Mouse (Mus musculus) CD4-positive, CD25-positive, alpha-beta regulatory T cell, adult 9 weeks (primary cell): ENCODE data around the gene Zfp108. TPM values are rescaled to one million over a fixed set of nuclear protein-coding genes. Genes with fewer than 3 reads are reported as not detected.

ENCODE experiments used
- polyA plus RNA-seq: library from polyadenylated mRNA; unstranded; fragments of 100-300 nt; shearing (Covaris generic); gene quantifications from one replicate; pipeline ENCODE4 v1.2.1, GENCODE M21; 2017

Zfp108 gene
- polyA plus RNA-seq = 0.91 TPM

DNA sequence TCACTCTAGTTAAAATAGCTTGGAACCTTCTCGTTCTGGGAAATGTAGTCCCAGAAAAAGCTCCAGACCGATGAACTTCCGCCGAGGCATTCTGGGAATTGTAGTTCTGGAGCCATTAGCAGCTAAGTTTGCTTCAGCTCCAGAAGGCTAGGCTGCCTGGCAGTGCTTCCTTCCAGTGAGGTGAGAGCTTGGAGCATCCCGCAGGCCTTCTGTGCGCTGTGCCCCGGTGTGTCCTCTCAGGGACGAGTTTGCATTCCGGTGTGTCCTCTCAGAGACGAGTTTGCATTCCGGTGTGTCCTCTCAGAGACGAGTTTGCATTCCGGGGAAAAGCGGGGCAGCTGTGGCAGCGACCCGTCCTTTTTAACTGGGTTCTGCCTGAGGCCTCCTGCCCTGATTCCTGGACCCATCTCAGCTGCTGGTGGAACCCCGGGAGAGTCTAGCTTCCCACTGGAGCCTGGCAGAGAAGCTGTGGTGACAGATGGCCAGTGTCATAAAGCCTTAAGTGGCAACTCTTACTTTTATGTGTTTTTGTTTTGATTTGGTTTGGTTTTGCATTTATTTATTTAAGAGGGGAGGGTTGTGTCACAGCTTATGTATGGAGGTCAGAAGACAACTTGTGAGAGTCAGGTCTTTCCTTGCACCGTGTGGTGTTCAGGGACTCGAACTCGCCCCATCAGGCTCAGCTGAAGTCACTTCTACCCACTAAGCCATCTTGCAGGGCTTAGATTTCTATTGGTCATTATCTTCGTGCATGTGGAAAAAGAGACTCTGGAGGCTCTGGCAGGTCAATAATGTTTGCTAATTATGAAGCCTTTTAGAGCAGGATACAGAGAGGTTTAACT lies at the start of gene Zfp108:
Gene Zfp108 (plus strand): TSS at position 162 of the 842 bp plus-strand sequence.

DNA sequence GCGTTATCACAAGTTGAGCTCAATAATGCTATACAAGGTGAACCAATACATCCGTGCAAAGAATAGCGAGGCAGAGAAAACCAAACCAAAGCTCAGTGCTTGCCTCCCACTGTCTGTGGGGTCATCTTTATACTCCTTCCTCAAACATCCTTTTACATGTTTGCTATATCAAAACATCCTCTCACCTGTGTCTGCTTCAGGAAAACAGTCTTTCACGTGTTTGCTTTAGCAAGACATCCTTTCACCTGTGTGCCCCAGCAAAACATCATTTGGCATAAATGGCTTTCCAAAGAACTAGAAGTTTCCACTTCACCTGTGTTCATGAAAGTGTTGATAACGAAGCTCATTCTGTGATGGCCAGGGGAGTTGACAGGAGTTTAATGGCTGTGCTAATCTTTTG lies 43.3 kb upstream of the Zfp108 start, which contains the start of gene Zfp111:
Gene Zfp111 (minus strand): TSS at position 101 of the 400 bp plus-strand sequence.

GRCm38 (mm10) chr7:24237040-24237791 lies 17.4 kb upstream of the Zfp108 start, which contains the start of gene Zfp109:
Zfp109 (minus strand) TSS chr7:24237560.

DNA sequence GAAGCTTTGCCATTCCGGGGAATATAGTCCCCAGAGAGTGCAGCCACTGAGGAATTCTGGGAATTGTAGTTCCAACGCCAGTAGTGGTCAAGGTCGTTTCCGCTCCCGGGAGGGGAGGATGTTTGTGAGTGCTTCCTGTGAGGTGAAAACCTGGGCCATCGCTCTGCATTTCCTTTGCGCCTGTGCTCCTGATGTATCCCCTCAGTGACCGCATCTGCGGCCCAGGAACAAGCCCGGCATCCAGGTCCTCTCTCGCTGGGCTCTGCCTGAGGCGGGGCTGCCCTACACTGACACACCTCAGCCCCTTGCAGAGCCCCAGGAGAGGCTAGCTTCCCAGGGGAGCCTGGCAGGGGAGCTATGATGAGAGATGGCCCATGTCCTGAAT lies 15.7 kb downstream of the Zfp108 start, which contains the start of gene Zfp93:
Gene Zfp93 (plus strand): TSS at position 133 of the 385 bp plus-strand sequence.

DNA sequence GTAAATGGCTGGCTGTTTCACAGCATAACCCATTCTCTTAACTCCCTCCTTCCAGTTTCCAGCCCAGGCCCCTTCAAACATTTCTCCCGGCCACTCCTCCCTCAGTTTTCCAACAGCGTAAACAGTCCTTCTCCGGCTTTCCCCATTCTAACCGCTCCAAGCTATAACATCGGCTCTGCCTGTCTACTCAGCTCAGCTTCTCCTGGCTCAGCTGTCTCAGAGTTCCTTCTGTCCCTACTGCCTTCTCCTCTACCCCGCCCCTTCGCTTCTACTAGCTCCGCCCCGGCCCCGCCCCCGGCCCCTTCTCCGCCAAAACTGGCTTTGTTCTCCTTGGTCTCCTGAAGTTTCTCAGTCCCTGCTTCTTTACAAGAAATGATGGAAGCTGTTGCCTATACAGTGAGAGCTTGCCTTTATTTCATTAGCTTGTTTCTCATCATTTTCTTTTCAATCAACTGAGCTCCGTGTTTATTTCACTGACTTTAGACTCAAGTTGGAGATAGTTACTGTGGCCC lies 46.2 kb downstream of the Zfp108 start, which contains the start of gene Zfp61:
Gene Zfp61 (minus strand): TSS at position 462 of the 512 bp plus-strand sequence.

Other genes with a start within 250 kb of the Zfp108 start
- gene Vmn1r183, start 201.5 kb upstream of the Zfp108 start, polyA plus RNA-seq = 0.05 TPM
- 42.6 TPM for gene Zfp180, start 172.9 kb upstream of the Zfp108 start, polyA plus RNA-seq
- gene Zfp112, start 142.5 kb upstream of the Zfp108 start, polyA plus RNA-seq = 1.6 TPM
- gene Zfp235, start 120.6 kb upstream of the Zfp108 start, polyA plus RNA-seq = 21.9 TPM
- 1.2 TPM for gene Zfp114, start 79.7 kb upstream of the Zfp108 start, polyA plus RNA-seq
- gene Zfp111, start 43.4 kb upstream of the Zfp108 start, polyA plus RNA-seq = 0.76 TPM
- 6.1 TPM for gene Zfp109, start 17.2 kb upstream of the Zfp108 start, polyA plus RNA-seq
- 3.7 TPM for gene Zfp93, start 15.6 kb downstream of the Zfp108 start, polyA plus RNA-seq
- gene Zfp61, start 46.4 kb downstream of the Zfp108 start, polyA plus RNA-seq = 30.7 TPM
- gene Zfp94, start 61.9 kb downstream of the Zfp108 start, polyA plus RNA-seq = 14.1 TPM
- not detected for gene Tescl, start 79.1 kb downstream of the Zfp108 start, polyA plus RNA-seq
- not detected for gene Lypd5, start 94.4 kb downstream of the Zfp108 start, polyA plus RNA-seq
- 107 TPM for gene Kcnn4, start 115.5 kb downstream of the Zfp108 start, polyA plus RNA-seq
- 74.8 TPM for gene Smg9, start 144.8 kb downstream of the Zfp108 start, polyA plus RNA-seq
- gene Irgc1, start 197.5 kb downstream of the Zfp108 start, polyA plus RNA-seq = 0.55 TPM
- gene Plaur, start 207.7 kb downstream of the Zfp108 start, polyA plus RNA-seq = 1.9 TPM
- gene Cadm4, start 227.2 kb downstream of the Zfp108 start, polyA plus RNA-seq = not detected